Mouse (Mus musculus) G1E (cell line): ENCODE measurements around the gene Gm17581.

Experiments
- CTCF ChIP-seq: IDR thresholded peaks from 2 replicates; pipeline ENCODE4 v1.5.1; 2012; ENCODE audit warnings: low read depth, low read length, inconsistent platforms, mixed read lengths
- GATA1 ChIP-seq: IDR thresholded peaks from 2 replicates; pipeline ENCODE4 v1.6.1; 2012; ENCODE audit warnings: borderline replicate concordance, low read length, inconsistent platforms, mixed read lengths
- GATA2 ChIP-seq: IDR thresholded peaks from 2 replicates; pipeline ENCODE4 v1.6.1; 2012; ENCODE audit warnings: low read depth, low read length, inconsistent platforms, borderline replicate concordance
- TAL1 ChIP-seq: conservative IDR thresholded peaks from 2 replicates; pipeline ENCODE4 v1.6.1; 2012; ENCODE audit warnings: low read depth, low read length, inconsistent platforms, mixed read lengths

- TF ChIP-seq CTCF (no peak), GATA1 (no peak), TAL1 (no peak), GATA2 (no peak)
These were observed 6.5 kb upstream of the Gm17581 start for GRCm38 (mm10) chr2:155742211-155742610.
